Mouse (Mus musculus) myocyte (in vitro differentiated cells): ENCODE results near the gene Zfp296.

Experiments
- POLR2A ChIP-seq: IDR thresholded peaks from one replicate; pipeline ENCODE4 v1.6.1; 2011; ENCODE audit warnings: low read depth, mild to moderate bottlenecking, control low read depth, moderate library complexity; ENCODE audit not compliant: insufficient read length
- TCF3 ChIP-seq: IDR thresholded peaks from one replicate; pipeline ENCODE4 v1.6.1; 2011; ENCODE audit warnings: low read depth, control low read depth; ENCODE audit not compliant: insufficient read length

DNA sequence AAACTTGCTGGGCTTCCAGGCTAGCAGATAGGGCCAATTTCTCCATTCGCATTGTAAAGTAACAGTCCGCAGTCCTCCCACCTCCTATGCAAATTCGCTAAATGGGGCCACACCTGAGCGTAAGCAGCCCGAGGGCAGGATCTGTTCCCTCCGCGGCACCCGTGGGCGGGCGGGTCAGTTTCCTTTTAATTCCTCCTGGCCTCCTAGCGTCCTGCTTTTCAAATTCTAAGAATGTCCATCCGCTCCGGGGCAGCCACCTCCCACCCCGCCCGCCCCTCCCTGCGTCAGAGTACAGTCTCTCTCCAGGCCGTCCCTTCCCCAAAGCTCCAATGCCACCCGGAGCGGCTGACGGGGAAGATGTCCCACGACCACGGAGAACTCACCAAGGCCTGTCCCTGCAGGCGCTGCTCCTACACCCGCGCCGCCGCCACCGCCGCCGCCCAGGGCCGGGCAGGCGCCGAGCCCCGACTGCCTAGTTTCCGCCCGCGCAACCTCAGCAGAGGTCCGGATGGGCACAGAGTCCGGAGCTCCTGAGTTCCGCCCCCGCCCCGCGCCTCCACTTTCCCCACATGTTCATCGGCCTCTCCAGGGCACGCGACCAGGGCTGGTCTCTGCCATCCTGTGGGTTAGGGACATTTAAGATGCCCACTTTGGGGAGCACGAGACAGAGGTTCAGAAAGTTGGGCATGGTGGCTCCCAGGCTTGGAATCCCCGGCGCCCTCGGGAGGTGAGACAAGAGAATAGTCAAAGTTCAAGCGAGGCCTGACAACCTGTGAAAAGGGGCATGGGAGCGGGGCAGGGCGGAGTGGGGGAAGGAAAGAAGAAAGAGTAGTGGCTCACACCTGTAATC is 3.9 kb upstream of the Zfp296 start:
- TF ChIP-seq POLR2A (peak; percentile 87), TCF3 (no peak)
